In genomic region chr2:160725877-160726864, GRCm38 (mm10) we compare ENCODE assay signal across 20 mouse cellular contexts. TPM values are rescaled to one million over a fixed set of nuclear protein-coding genes. Genes with fewer than 3 reads are reported as not detected.
DNase-seq lines count a peak whose midpoint lies in the region; ATAC-seq and TF ChIP-seq lines count a peak whose summit lies in the region.
"Had no signal": no experiment of that assay in that cellular context is flagged by ENCODE, and none has a peak within 500 bp of the region (broad histone marks: within the 10 kb centered on the region; RNA-seq: fewer than 3 reads in every experiment).

No protein-coding gene starts in this region.

- ATAC-seq in forebrain, embryonic 13.5 days = no peak
- no peak for ATAC-seq in forebrain, embryonic 16.5 days
- ATAC-seq in intestine, postnatal 0 days = no peak
- no peak for ATAC-seq in intestine, embryonic 16.5 days
- ATAC-seq in lung, postnatal 0 days = peak; percentile 14
- ATAC-seq: hindbrain, embryonic 16.5 days; midbrain, embryonic 15.5 days had no signal

- H3ac ChIP-seq in myocyte (ENCODE audit: control insufficient read depth, insufficient read length) = no peak overlapping the region

- H3K27ac ChIP-seq in forebrain, embryonic 13.5 days = 0 out of 2 replicates have a peak overlapping the region, but pooled peaks have one; percentile 69
- H3K27ac ChIP-seq in forebrain, embryonic 16.5 days (ENCODE audit: low read length) = no peak overlapping the region
- H3K27ac ChIP-seq in intestine, postnatal 0 days (ENCODE audit: low read depth, low read length) = no peak overlapping the region
- no peak overlapping the region for H3K27ac ChIP-seq in intestine, embryonic 16.5 days (ENCODE audit: low read length)
- H3K27ac ChIP-seq in lung, postnatal 0 days (ENCODE audit: low read length) = peak overlapping the region; percentile 73
- H3K27ac ChIP-seq: embryonic facial prominence, embryonic 10.5 days; liver, embryonic 13.5 days; midbrain, embryonic 15.5 days; stomach, embryonic 15.5 days had no signal

- TF ChIP-seq EP300 in lung, postnatal 0 days (IDR thresholded peaks at IDR 0.05) = peak; percentile 61; the same call in 1 of the 2 replicates

- H3K9ac ChIP-seq in forebrain, embryonic 13.5 days = no peak overlapping the region
- H3K9ac ChIP-seq in forebrain, embryonic 16.5 days (replicated peaks; ENCODE audit: low read depth, low read length) = no peak overlapping the region
- no peak overlapping the region for H3K9ac ChIP-seq in intestine, postnatal 0 days (ENCODE audit: low read depth, low read length)
- no peak overlapping the region for H3K9ac ChIP-seq in intestine, embryonic 16.5 days (ENCODE audit: low read depth, low read length)
- H3K9ac ChIP-seq in lung, postnatal 0 days (replicated peaks; ENCODE audit: low read depth) = no peak overlapping the region
- H3K9ac ChIP-seq: liver, embryonic 13.5 days; midbrain, embryonic 15.5 days; stomach, embryonic 15.5 days had no signal

- H3K79me2 ChIP-seq in myocyte (ENCODE audit: control insufficient read depth, insufficient read depth) = no peaks in the 10 kb centered on the region

- H3K4me2 ChIP-seq in forebrain, embryonic 13.5 days = no peak overlapping the region
- H3K4me2 ChIP-seq in forebrain, embryonic 16.5 days (ENCODE audit: low read length) = no peak overlapping the region
- H3K4me2 ChIP-seq in intestine, postnatal 0 days (replicated peaks; ENCODE audit: low read depth) = no peak overlapping the region
- H3K4me2 ChIP-seq in intestine, embryonic 16.5 days (ENCODE audit: low read depth, low read length) = no peak overlapping the region
- no peak overlapping the region for H3K4me2 ChIP-seq in lung, postnatal 0 days (replicated peaks; ENCODE audit: low read depth, low read length)
- no peak overlapping the region for H3K4me2 ChIP-seq in myocyte (ENCODE audit: low read depth)
- H3K4me2 ChIP-seq: liver, embryonic 13.5 days; midbrain, embryonic 15.5 days; stomach, embryonic 15.5 days had no signal

- peaks cover 17% of the 10 kb centered on the region for H3K4me1 ChIP-seq in forebrain, embryonic 13.5 days
- H3K4me1 ChIP-seq in forebrain, embryonic 16.5 days (replicated peaks; ENCODE audit: control insufficient read depth, insufficient read depth, low read length) = peaks cover 12% of the 10 kb centered on the region
- peaks cover 8% of the 10 kb centered on the region for H3K4me1 ChIP-seq in intestine, postnatal 0 days (replicated peaks; ENCODE audit: control insufficient read depth, insufficient read depth, low read length)
- H3K4me1 ChIP-seq in intestine, embryonic 16.5 days (ENCODE audit: control insufficient read depth, insufficient read depth, low read length) = peaks cover 9% of the 10 kb centered on the region
- peaks cover 3% of the 10 kb centered on the region; the same call in 1 of the 2 replicates for H3K4me1 ChIP-seq in lung, postnatal 0 days (ENCODE audit: insufficient read depth, low read depth, low read length)

- TF ChIP-seq CTCF in intestine, postnatal 0 days (IDR thresholded peaks at IDR 0.05; ENCODE audit: low read depth) = 0 out of 2 replicates have a peak, but pooled peaks have one; percentile 5
- TF ChIP-seq CTCF in lung, postnatal 0 days (IDR thresholded peaks at IDR 0.05) = peak; percentile 38

- DNase-seq in lung, postnatal 0 days (ENCODE audit: low spot score) = peak; percentile 66
- DNase-seq in lung, postnatal 10 days = no peak
- DNase-seq in thymus, postnatal 10 days (ENCODE audit: low spot score in 2 of 2) = no peak
- DNase-seq: adrenal gland, postnatal 14 days; cerebellum, adult 11-12 months; gastrocnemius, postnatal 14 days; heart, postnatal 10 days; kidney, adult 9 months; layer of hippocampus, postnatal 36 days; left cerebral cortex, postnatal 4 days; liver, embryonic 13.5 days had no signal

- WGBS in forebrain, embryonic 13.5 days = 79% methylated on average over 6 of the region's 6 CpGs
- 76% methylated on average over 6 of the region's 6 CpGs for WGBS in forebrain, embryonic 16.5 days
- 80% methylated on average over 6 of the region's 6 CpGs for WGBS in intestine, postnatal 0 days
- 79% methylated on average over 6 of the region's 6 CpGs for WGBS in intestine, embryonic 16.5 days
- WGBS in lung, postnatal 0 days = 63% methylated on average over 6 of the region's 6 CpGs

- H3K27me3 ChIP-seq in forebrain, embryonic 13.5 days = no peaks in the 10 kb centered on the region
- H3K27me3 ChIP-seq in forebrain, embryonic 16.5 days (replicated peaks; ENCODE audit: control insufficient read depth, insufficient read depth, low read length) = no peaks in the 10 kb centered on the region
- H3K27me3 ChIP-seq in intestine, postnatal 0 days (replicated peaks; ENCODE audit: control insufficient read depth, insufficient read depth, low read length) = no peaks in the 10 kb centered on the region
- H3K27me3 ChIP-seq in intestine, embryonic 16.5 days (replicated peaks; ENCODE audit: control insufficient read depth, insufficient read depth, low read length) = no peaks in the 10 kb centered on the region
- H3K27me3 ChIP-seq in lung, postnatal 0 days (replicated peaks; ENCODE audit: insufficient read depth, low read length) = no peaks in the 10 kb centered on the region
- H3K27me3 ChIP-seq in myocyte (ENCODE audit: control insufficient read depth, insufficient read depth, insufficient read length) = no peaks in the 10 kb centered on the region
- H3K27me3 ChIP-seq: midbrain, embryonic 15.5 days; stomach, embryonic 15.5 days had no signal

- TF ChIP-seq POLR2A in myocyte (IDR thresholded peaks at IDR 0.05; ENCODE audit: insufficient read length, low read depth) = no peak

- H3K36me3 ChIP-seq in forebrain, embryonic 13.5 days (ENCODE audit: poor library complexity, severe bottlenecking) = peaks cover 47% of the 10 kb centered on the region
- peaks cover 22% of the 10 kb centered on the region for H3K36me3 ChIP-seq in forebrain, embryonic 16.5 days (ENCODE audit: control insufficient read depth, insufficient read depth)
- H3K36me3 ChIP-seq in intestine, postnatal 0 days (ENCODE audit: control insufficient read depth, insufficient read depth) = peaks cover 32% of the 10 kb centered on the region
- peaks cover 6% of the 10 kb centered on the region for H3K36me3 ChIP-seq in intestine, embryonic 16.5 days (ENCODE audit: control insufficient read depth, insufficient read depth, low read length)
- H3K36me3 ChIP-seq in lung, postnatal 0 days (ENCODE audit: insufficient read depth, low read length) = peaks cover 11% of the 10 kb centered on the region; the same call in 1 of the 2 replicates
- peaks cover 42% of the 10 kb centered on the region for H3K36me3 ChIP-seq in myocyte (ENCODE audit: control insufficient read depth, insufficient read depth)

- H3K4me3 ChIP-seq in forebrain, embryonic 13.5 days = no peak overlapping the region
- H3K4me3 ChIP-seq in forebrain, embryonic 16.5 days (replicated peaks; ENCODE audit: low read length) = no peak overlapping the region
- no peak overlapping the region for H3K4me3 ChIP-seq in intestine, postnatal 0 days (ENCODE audit: low read depth, low read length)
- no peak overlapping the region for H3K4me3 ChIP-seq in intestine, embryonic 16.5 days (ENCODE audit: low read length)
- H3K4me3 ChIP-seq in lung, postnatal 0 days (ENCODE audit: low read depth, low read length) = no peak overlapping the region
- H3K4me3 ChIP-seq in myocyte = no peak overlapping the region
- H3K4me3 ChIP-seq: embryonic facial prominence, embryonic 10.5 days; liver, embryonic 13.5 days; midbrain, embryonic 15.5 days; stomach, embryonic 15.5 days had no signal

- no peaks in the 10 kb centered on the region for H3K9me3 ChIP-seq in forebrain, embryonic 13.5 days (replicated peaks)
- H3K9me3 ChIP-seq in forebrain, embryonic 16.5 days (ENCODE audit: control insufficient read depth, low read length) = no peaks in the 10 kb centered on the region
- H3K9me3 ChIP-seq in intestine, postnatal 0 days (ENCODE audit: control insufficient read depth) = no peaks in the 10 kb centered on the region
- H3K9me3 ChIP-seq in intestine, embryonic 16.5 days (ENCODE audit: control insufficient read depth, low read length) = no peaks in the 10 kb centered on the region
- no peaks in the 10 kb centered on the region for H3K9me3 ChIP-seq in lung, postnatal 0 days (ENCODE audit: low read length)
- H3K9me3 ChIP-seq: embryonic facial prominence, embryonic 10.5 days; liver, embryonic 13.5 days; midbrain, embryonic 15.5 days; stomach, embryonic 15.5 days had no signal

TF ChIP-seq in myocyte, 11 proteins besides CTCF, POLR2A, EP300 and RAD21:
- TF ChIP-seq MAX (IDR thresholded peaks at IDR 0.05; ENCODE audit: low read depth) = no peak
- no peak for TF ChIP-seq E2F4 (IDR thresholded peaks at IDR 0.05; ENCODE audit: insufficient read depth)
- peak; percentile 80 for TF ChIP-seq POLR2AphosphoS2 (IDR thresholded peaks at IDR 0.05; ENCODE audit: insufficient read length, low read depth)

RNA-seq across cellular contexts. Expression of gene Plcg1, which starts 4.9 kb away (rescaled TPM):
- 66.8 and 70.1 TPM in 2 replicates for polyA plus RNA-seq in forebrain, embryonic 13.5 days (2015; fragmentation: Nextera tagmentation; extraction: Ambion mirVana)
- polyA plus RNA-seq in forebrain, embryonic 16.5 days (2015; fragmentation: Nextera tagmentation; extraction: Ambion mirVana) = 83.2 and 84.4 TPM in 2 replicates
- 10.9 and 13.3 TPM in 2 replicates for polyA plus RNA-seq in intestine, postnatal 0 days (2015; fragmentation: Nextera tagmentation; extraction: Ambion mirVana)
- polyA plus RNA-seq in intestine, embryonic 16.5 days (2015; fragmentation: Nextera tagmentation; extraction: Ambion mirVana) = 16.5 and 20.0 TPM in 2 replicates
- 34.8 and 36.4 TPM in 2 replicates for polyA plus RNA-seq in lung, postnatal 0 days (2015; fragmentation: Nextera tagmentation; extraction: Ambion mirVana)
- polyA plus RNA-seq in myocyte (2012; fragmentation: generic; extraction: Trizol) = 36.6 TPM

Comparison
In these comparisons a context has a peak if more than half of its experiments do, and no peak if none do; other contexts are left out.
1. H3K27ac ChIP-seq: peak in forebrain, embryonic 13.5 days (single experiment) and lung, postnatal 0 days (single experiment); none in forebrain, embryonic 16.5 days (single experiment), intestine, postnatal 0 days (single experiment) and intestine, embryonic 16.5 days (single experiment).